Comparison of ENCODE assay signal across 9 mouse cellular contexts in genomic region chr14:87463963-87464654, GRCm38 (mm10). TPM values are rescaled to one million over a fixed set of nuclear protein-coding genes. Genes with fewer than 3 reads are reported as not detected.
DNase-seq lines count a peak whose midpoint lies in the region; ATAC-seq and TF ChIP-seq lines count a peak whose summit lies in the region.
"Had no signal": no experiment of that assay in that cellular context is flagged by ENCODE, and none has a peak within 500 bp of the region (broad histone marks: within the 10 kb centered on the region; RNA-seq: fewer than 3 reads in every experiment).

No protein-coding gene starts in this region.

- peak; percentile 66 for ATAC-seq in forebrain, embryonic 16.5 days
- ATAC-seq in inflammation-experienced regulatory T-cells, adult 6 months: peak; percentile 89

- H3K9ac ChIP-seq in forebrain, embryonic 16.5 days (replicated peaks; ENCODE audit: low read depth, low read length): no peak overlapping the region

- no peak overlapping the region for H3K4me2 ChIP-seq in forebrain, embryonic 16.5 days (ENCODE audit: low read length)

- TF ChIP-seq CTCF in cerebellum, adult 2 months (IDR thresholded peaks at IDR 0.05; ENCODE audit: borderline replicate concordance, insufficient read depth, low read depth, low read length): peak; percentile 76
- TF ChIP-seq CTCF in left cerebral cortex, adult 2 months (IDR thresholded peaks at IDR 0.05): peak; percentile 95

- no peaks in the 10 kb centered on the region for H3K4me1 ChIP-seq in cerebellum, adult 2 months (ENCODE audit: control insufficient read depth, insufficient read depth, low read length)
- H3K4me1 ChIP-seq in forebrain, embryonic 16.5 days (replicated peaks; ENCODE audit: control insufficient read depth, insufficient read depth, low read length): no peaks in the 10 kb centered on the region; the same call in 1 of the 2 replicates
- H3K4me1 ChIP-seq in midbrain, embryonic 10.5 days: 0 out of 2 replicates have a peak, but pooled peaks cover 4% of the 10 kb centered on the region

- no peaks in the 10 kb centered on the region for H3K9me3 ChIP-seq in forebrain, embryonic 16.5 days (ENCODE audit: control insufficient read depth, low read length)
- H3K9me3 ChIP-seq in midbrain, embryonic 10.5 days (replicated peaks): no peaks in the 10 kb centered on the region

- no peaks in the 10 kb centered on the region for H3K27me3 ChIP-seq in cerebellum, adult 2 months (ENCODE audit: control insufficient read depth, insufficient read depth, low read length)
- H3K27me3 ChIP-seq in forebrain, embryonic 16.5 days (replicated peaks; ENCODE audit: control insufficient read depth, insufficient read depth, low read length): no peaks in the 10 kb centered on the region
- H3K27me3 ChIP-seq in midbrain, embryonic 10.5 days (ENCODE audit: low read depth, poor library complexity, severe bottlenecking): no peaks in the 10 kb centered on the region

- no peak overlapping the region for H3K27ac ChIP-seq in cerebellum, adult 2 months (ENCODE audit: insufficient read depth, low read length)
- H3K27ac ChIP-seq in forebrain, embryonic 16.5 days (ENCODE audit: low read length): no peak overlapping the region
- no peak overlapping the region for H3K27ac ChIP-seq in left cerebral cortex, adult 2 months
- H3K27ac ChIP-seq in midbrain, embryonic 10.5 days (replicated peaks): no peak overlapping the region

- no peak overlapping the region for H3K4me3 ChIP-seq in cerebellum, adult 2 months (replicated peaks; ENCODE audit: insufficient read depth, low read depth, low read length)
- H3K4me3 ChIP-seq in forebrain, embryonic 16.5 days (replicated peaks; ENCODE audit: low read length): no peak overlapping the region
- no peak overlapping the region for H3K4me3 ChIP-seq in left cerebral cortex, adult 2 months
- no peak overlapping the region for H3K4me3 ChIP-seq in midbrain, embryonic 10.5 days
- H3K4me3 ChIP-seq: myocyte had no signal

- no peak for TF ChIP-seq POLR2A in cerebellum, adult 2 months (IDR thresholded peaks at IDR 0.05; ENCODE audit: borderline replicate concordance, insufficient read depth, low read length)

- H3K36me3 ChIP-seq in forebrain, embryonic 16.5 days (ENCODE audit: control insufficient read depth, insufficient read depth): no peaks in the 10 kb centered on the region
- H3K36me3 ChIP-seq in midbrain, embryonic 10.5 days: peaks cover 5% of the 10 kb centered on the region; the same call in 1 of the 2 replicates

- WGBS in cerebellum, adult 2 months: 25% methylated on average over 11 of the region's 11 CpGs
- 16% methylated on average over 11 of the region's 11 CpGs for WGBS in forebrain, embryonic 16.5 days
- 14% methylated on average over 11 of the region's 11 CpGs for WGBS in midbrain, embryonic 10.5 days

- peak; percentile 37 to 89 for DNase-seq in heart, adult 18-20 months
- DNase-seq in heart, adult 11 months: no peak
- DNase-seq in cerebellum, adult 2 months: peak; percentile 42 to 73
- peak; percentile 75 to 86 for DNase-seq in left cerebral cortex, adult 2 months (ENCODE audit: extremely low spot score in 1 of 2, low spot score in 2 of 2)
- peak; percentile 67 for DNase-seq in midbrain, embryonic 10.5 days (ENCODE audit: low spot score)
- peak; percentile 38 for DNase-seq in skeletal muscle tissue, adult 2 months (ENCODE audit: low read depth, low spot score)

- intact Hi-C loops in left cerebral cortex, adult 2 months (cut with DNase I): loop anchor here (2.0 kb wide), 2 partner anchors 1007 to 1517 kb away; partner anchors contain the start of gene Pcdh20

RNA-seq across cellular contexts. Expression of gene Tdrd3, which starts 47.7 kb away (rescaled TPM):
- total RNA-seq in heart, adult 18-20 months (2021): 10 to 100 TPM; 24.5 to 26.7 TPM
- polyA plus RNA-seq in cerebellum, adult 2 months (2012; rRNA removed): 19.8 and 21.9 TPM in 2 replicates
- 60.5 and 68.4 TPM in 2 replicates for polyA plus RNA-seq in forebrain, embryonic 16.5 days (2015; fragmentation: Nextera tagmentation; extraction: Ambion mirVana)
- polyA plus RNA-seq in inflammation-experienced regulatory T-cells, adult 6 months (2017; shearing (Covaris generic)): 10 to 100 TPM; 16.7 to 25.3 (median 23.7) TPM
- total RNA-seq in left cerebral cortex, adult 2 months (2021): 10 to 100 TPM; 25.1 to 28.5 TPM
- 27.6 and 35.0 TPM in 2 replicates for polyA plus RNA-seq in midbrain, embryonic 10.5 days (2016; fragmentation: Nextera tagmentation; extraction: Ambion mirVana)
